In the genomic region with DNA sequence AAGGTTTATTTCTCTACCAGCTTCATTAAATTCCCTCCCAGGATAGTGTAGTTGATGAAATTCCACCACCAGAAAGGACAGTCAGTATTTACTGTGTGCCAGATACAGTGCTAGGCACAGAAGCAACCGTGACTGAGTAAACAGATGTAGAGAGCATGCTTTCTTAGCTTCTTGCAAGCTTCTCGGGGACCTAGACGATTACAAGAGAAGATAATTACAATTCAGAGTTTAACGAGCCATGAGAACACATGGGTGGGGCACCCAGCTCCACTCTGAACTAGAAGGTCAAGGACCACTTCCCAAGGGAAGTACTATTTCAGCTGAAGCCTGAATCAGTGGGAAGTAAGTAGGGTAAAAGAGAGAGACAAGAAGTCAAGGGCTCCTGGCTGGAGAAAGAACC, we compare ENCODE assay signal across 22 mouse cellular contexts.
DNase-seq lines count a peak whose midpoint lies in the region; ATAC-seq lines count a peak whose summit lies in the region.
"Had no signal": no experiment of that assay in that cellular context is flagged by ENCODE, and none has a peak within 500 bp of the region (broad histone marks: within the 10 kb centered on the region; RNA-seq: fewer than 3 reads in every experiment).

No protein-coding gene starts in this region.

- peak; percentile 39 for DNase-seq in heart, adult 11 months
- no peak for DNase-seq in heart, postnatal 36 days
- no peak for DNase-seq in kidney, postnatal 25 days
- peak; percentile 7 for DNase-seq in lung, postnatal 36 days
- no peak for DNase-seq in lung, postnatal 14 days
- DNase-seq in ovary, postnatal 10 days (ENCODE audit: low spot score): no peak
- DNase-seq: adrenal gland, adult 2 months; adrenal gland, postnatal 25 days; B cell, adult 2 months; cerebellum, adult 2 months; cerebellum, postnatal 10 days; gastrocnemius, adult 2 months; gastrocnemius, postnatal 25 days; heart, postnatal 4 days had no signal

- no peak overlapping the region for H3K9ac ChIP-seq in kidney, embryonic 16.5 days (replicated peaks; ENCODE audit: low read length)
- H3K9ac ChIP-seq: forebrain, embryonic 13.5 days; heart, embryonic 13.5 days; hindbrain, embryonic 12.5 days had no signal

- H3K4me1 ChIP-seq in kidney, embryonic 16.5 days (ENCODE audit: insufficient read depth, low read length): peaks cover 10% of the 10 kb centered on the region
- H3K4me1 ChIP-seq: forebrain, embryonic 13.5 days; heart, embryonic 13.5 days; hindbrain, embryonic 12.5 days had no signal

- intact Hi-C loops in heart, postnatal 36 days (cut with DNase I): no loop called here

- WGBS in kidney, embryonic 16.5 days: 22% methylated on average over 4 of the region's 4 CpGs

- H3K27ac ChIP-seq in kidney, embryonic 16.5 days (ENCODE audit: low read length): no peak overlapping the region
- H3K27ac ChIP-seq: embryonic facial prominence, embryonic 10.5 days; forebrain, embryonic 13.5 days; gastrocnemius, adult 2 months; heart, embryonic 13.5 days; hindbrain, embryonic 12.5 days had no signal

- peak; percentile 83 for ATAC-seq in kidney, embryonic 16.5 days (ENCODE audit: low FRiP score, low TSS enrichment)
- ATAC-seq: CD4-positive, CD25-positive, alpha-beta regulatory T cell, adult 4 months; forebrain, embryonic 13.5 days; hindbrain, embryonic 16.5 days had no signal

- no peak overlapping the region for H3K4me2 ChIP-seq in kidney, embryonic 16.5 days (replicated peaks; ENCODE audit: low read depth, low read length)
- H3K4me2 ChIP-seq: forebrain, embryonic 13.5 days; heart, embryonic 13.5 days; hindbrain, embryonic 12.5 days had no signal

- no peaks in the 10 kb centered on the region for H3K27me3 ChIP-seq in kidney, embryonic 16.5 days (ENCODE audit: insufficient read depth, low read length)
- H3K27me3 ChIP-seq: forebrain, embryonic 13.5 days; heart, embryonic 13.5 days; hindbrain, embryonic 12.5 days had no signal

- H3K9me3 ChIP-seq in kidney, embryonic 16.5 days (ENCODE audit: low read length): no peaks in the 10 kb centered on the region
- H3K9me3 ChIP-seq: embryonic facial prominence, embryonic 10.5 days; forebrain, embryonic 13.5 days; G1E; heart, embryonic 13.5 days; hindbrain, embryonic 12.5 days had no signal

- no peak overlapping the region for H3K4me3 ChIP-seq in kidney, embryonic 16.5 days (ENCODE audit: low read length)
- H3K4me3 ChIP-seq: embryonic facial prominence, embryonic 10.5 days; forebrain, embryonic 13.5 days; gastrocnemius, adult 2 months; heart, embryonic 13.5 days; hindbrain, embryonic 12.5 days had no signal

- no peaks in the 10 kb centered on the region for H3K36me3 ChIP-seq in kidney, embryonic 16.5 days (ENCODE audit: insufficient read depth, low read length)
- H3K36me3 ChIP-seq: embryonic facial prominence, embryonic 10.5 days; G1E; heart, embryonic 13.5 days; hindbrain, embryonic 12.5 days had no signal

Comparison
In these comparisons a context has a peak if more than half of its experiments do, and no peak if none do; other contexts are left out.
1. DNase-seq: peak in heart, adult 11 months (single experiment) and lung, postnatal 36 days (single experiment); none in heart, postnatal 36 days (0 of 2), kidney, postnatal 25 days (0 of 2), lung, postnatal 14 days (single experiment) and ovary, postnatal 10 days (single experiment).